Mouse (Mus musculus): ENCODE measurements at regions not wholly inside any gene's neighbourhood (a gene's known extent, or its start where the extent isn't known, plus 50 kb on each side); places are given as distances from the start of the nearest gene placed in this dataset.

DNA sequence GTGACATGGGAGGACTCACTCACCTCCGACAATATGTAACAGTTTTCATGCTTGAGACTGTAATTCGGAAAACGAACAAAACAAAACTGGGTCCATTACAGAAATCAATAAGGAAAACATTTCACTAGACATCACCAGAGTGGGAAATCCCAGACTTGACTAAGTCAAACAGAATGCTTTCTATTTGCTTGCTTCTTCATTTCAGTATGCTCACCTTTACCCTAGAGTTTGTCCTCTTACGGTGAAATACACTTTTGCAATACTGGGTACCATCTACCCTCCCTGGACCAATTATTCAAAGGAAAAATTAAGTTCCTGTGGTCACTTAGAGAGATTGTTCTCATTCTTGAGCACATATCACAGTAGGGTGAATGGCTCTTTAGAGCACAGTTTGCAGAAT lies 613.4 kb upstream of the 4930412O13Rik start:
- no peak for DNase-seq

DNA sequence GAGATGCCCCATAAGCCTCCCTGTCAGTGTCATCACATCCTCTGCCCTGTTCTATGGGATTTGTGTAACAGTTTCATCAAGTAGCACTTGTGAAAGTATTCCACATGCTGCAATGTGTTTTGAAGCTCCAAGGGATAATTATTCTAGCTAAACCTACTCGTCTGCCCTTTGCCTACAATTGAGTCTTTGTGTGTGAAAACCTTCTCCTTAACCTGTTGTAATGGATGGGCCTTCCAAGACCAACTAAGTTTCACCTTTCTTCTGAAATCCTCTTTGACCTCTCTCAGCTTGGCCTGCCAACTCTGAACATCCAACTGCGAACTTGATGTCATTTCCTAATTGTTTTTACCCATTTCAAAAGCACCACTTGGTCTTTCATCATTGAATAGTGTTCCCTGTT lies 597.6 kb upstream of the 4930412O13Rik start:
- DNase-seq = no peak

DNA sequence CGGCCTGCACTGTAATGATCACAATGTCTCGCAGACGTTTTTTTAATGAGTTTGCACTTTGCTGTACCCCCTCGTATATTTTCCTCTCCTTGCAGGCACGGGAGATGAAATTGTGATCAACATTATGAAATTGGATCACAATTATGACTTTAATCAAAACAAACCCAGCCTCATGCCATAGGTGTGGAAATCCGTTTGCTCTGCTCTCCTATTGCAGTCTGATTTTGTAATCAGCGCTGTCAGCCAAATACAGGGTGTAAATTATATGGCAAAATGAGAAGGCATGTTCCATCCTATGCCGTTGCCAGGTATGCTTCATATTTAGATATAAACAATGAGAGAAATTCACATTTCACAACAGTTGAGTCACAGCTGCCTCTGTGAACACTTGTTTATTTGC lies 595.3 kb upstream of the 4930412O13Rik start:
- no peak for DNase-seq

DNA sequence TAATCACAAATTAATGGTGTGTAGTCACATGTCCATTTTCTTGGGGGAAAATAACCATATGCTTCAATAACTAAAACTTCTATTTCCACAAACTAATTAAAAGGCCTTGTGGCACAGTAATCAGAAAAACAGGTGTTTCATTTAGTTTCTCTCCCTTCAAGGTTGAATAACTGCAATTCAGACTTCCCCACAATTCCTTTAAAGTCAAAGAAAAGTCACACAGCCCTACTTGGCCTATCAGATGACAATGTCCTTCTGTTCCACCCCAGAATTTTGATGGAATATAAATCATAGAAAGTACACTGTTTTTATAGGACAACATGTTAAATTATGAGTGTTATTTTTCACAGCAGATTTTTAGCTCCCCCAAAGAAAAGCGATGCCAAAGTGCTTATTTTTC lies 594.0 kb upstream of the 4930412O13Rik start:
- DNase-seq = no peak

DNA sequence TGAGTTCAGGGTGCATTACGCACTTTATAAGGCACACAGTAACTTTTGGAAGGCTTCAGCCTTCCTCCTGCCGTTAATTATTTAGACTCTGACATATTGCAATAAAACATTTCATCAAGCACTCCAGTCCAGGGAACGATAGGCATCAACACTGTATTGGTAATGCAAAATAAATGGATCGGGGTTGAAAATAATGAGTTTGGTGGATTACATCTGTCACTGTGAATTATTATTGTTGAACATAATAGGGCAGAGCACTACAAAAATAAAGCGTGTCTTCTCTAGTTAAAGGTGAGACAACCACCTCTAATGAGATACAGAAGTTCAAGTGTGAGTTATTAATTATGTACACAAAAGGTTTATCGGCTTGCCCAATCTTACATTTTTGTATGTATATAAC lies 593.4 kb upstream of the 4930412O13Rik start:
- DNase-seq = no peak

DNA sequence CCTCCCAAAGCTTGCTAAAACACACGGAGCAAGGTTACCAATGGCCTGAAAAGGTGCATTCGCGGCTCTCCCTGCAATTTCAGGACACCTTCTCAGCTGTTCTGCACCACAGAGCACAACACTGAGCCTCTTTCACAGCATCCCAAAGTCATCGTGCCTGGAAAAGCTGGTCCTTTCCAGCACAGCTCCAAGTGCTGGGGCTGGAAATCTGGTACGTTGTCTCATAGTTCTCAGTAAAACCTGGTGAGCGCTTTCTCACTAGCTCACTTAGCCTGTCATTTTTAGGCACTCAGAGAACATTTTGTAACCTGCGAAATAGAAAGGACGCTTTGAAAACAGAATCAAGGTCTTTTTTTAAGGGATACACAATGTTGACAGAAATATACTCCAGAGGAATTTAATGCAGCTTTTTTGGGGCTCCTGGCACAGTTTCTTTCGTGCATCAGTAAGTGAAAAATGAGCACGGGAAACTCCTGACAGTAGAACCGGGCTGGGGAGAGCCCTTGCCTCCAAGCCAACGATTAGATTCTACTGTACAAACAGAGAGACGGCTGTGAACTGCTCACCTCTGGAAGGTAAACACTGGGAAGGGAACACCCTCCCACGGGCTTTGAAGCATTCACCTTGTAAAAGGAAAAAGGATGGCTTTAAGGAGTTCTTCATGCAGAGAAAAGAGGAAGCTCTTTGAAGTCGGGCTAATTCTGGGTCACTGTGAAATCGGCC lies 549.3 kb upstream of the 4930412O13Rik start:
- no peak for DNase-seq

DNA sequence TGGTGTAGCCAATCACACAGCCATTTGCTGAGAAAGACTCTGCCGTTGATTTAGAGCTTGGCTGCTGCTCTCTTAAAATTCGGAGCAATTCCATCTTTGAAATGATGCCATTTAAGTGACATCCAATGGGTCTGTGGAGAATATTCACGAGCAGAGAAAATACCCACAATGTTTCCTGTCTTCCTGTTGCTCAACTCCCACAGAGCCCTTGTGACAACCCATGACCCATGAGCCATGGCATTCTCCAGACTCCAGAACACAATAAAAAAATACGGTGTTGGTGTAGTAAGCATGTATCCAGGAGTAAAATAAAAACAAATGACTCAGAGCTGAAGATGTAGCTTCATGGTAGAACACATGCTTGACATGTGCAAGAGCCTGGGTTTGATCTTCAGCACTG lies 532.1 kb upstream of the 4930412O13Rik start:
- DNase-seq = no peak

DNA sequence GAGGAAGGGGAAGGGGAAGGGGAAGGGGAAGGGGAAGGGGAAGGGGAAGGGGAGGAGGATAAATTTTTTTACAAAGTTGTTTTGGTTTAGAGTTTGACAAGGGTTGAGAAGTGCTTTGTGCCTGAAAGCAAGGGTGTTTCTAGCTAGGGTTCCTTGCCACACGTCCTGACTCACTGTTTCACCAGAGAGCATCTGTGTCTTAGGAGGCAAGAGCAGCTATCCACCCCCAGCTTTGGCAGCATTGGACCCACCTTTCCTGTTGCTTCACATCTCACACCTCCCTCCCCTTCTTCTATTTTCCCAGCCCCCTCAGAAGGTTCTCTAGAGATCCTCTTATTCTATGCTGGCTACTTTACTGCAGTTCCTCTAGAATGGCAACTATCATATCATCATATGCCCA lies 531.1 kb upstream of the 4930412O13Rik start:
- DNase-seq = no peak

DNA sequence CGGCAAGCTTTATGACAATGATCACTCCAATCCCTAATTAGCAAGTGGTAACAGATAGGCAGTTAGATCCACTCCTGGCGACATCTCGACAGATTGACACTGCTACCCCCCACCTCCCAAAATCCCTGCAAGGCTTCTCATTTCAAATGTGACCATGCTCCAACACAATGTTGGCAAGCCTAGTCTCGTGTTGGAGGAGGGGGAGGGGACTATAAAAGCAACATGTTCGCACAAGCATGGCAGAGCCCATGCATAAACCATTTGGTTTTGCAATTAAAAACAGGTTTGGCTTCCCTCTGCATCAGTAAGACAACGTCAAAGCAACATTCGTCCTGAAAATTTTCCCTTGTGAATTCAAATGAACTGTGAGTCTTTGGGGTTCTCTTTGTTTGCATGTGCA lies 528.9 kb upstream of the 4930412O13Rik start:
- DNase-seq = no peak

DNA sequence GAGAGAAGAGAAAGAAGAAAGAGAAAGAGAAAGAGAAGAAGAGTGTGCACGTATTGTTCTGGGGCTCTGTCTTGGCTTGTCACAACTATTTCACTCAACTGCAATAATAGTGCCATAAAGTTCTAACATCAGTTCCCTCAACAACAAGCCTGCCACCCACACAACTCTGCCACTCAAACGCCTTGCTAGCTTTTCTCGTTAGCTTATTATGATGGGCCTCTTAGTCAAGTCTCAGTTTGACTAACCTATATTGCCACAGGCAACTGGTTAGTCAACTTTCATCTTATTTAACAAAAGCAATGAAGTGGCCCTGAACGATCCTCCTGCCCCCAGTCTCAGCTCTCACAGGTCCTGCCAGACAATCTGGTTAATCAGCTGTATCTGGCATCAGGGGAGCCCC lies 521.0 kb upstream of the 4930412O13Rik start:
- no peak for DNase-seq

DNA sequence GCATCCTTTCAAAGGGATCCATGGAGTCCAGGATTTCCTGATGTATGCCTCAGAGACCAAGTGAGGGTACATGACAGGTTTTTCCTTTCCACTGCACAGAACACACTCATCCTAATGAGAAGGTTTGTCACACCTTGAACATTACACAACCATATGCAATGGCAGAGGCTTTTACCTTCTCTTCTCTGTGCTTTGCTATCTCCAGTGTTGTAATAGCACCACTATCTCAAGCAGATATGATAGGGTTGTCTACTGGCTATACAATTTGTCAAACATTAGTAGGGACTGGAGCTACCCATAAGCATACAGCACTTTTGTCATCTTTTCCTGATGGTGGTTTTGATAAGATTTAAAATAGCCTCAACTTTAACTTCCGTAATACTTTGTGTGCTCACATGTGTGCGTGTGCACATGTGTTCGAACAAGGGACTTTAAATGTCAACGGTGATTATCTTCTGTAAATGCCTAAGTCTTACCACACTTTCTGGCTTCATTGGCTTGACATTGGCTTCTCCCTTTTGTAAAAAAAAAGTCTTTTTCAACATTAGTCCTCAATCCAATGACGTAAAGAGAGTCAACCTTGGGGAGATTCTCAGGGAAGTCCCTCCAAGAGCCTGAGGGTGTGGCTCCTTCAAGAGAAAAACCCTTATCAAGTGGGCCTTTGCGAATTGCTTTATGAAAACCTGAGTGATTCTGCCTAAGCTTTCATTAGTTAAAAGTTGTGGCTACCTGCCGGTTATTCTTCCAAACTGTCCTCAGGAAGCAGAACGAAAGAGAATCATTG lies 513.1 kb upstream of the 4930412O13Rik start:
- no peak for DNase-seq

DNA sequence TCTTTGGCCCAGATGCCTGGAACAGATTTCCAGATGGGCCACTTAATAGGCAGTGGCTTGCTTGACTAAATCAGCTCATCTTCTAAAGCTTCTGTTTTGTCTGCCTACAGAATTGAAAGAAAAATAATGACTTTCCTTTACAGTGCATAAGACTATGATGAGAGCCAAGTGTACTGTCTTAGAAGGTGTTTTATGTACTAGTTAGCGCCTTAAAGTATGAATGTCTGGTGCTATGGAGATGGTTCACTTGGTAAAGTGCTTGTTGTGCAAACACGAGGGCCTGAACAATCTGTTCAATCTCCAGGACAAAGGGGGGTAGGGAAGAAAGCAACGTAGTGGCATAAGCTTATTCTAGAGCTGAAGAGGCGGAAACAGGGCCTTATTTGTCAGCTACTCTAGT lies 511.5 kb upstream of the 4930412O13Rik start:
- no peak for DNase-seq

DNA sequence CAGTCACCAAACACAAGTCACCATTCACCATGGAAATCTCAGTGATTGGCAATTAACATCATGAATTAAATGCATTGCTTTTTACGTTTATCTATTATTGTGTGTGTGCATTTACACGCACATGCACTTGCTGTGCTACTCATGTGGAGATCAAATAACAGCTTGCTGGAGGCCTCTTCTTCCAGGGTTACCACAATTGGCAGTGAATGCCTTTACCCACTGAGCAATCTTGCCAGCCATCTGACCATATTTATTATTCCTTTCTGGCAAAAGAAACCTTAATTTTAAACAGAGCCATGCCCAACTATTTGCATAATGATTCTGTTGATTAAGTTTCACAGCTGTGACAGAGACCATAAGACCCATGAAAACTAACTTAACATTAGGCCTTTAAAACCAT lies 494.5 kb upstream of the 4930412O13Rik start:
- DNase-seq = no peak

DNA sequence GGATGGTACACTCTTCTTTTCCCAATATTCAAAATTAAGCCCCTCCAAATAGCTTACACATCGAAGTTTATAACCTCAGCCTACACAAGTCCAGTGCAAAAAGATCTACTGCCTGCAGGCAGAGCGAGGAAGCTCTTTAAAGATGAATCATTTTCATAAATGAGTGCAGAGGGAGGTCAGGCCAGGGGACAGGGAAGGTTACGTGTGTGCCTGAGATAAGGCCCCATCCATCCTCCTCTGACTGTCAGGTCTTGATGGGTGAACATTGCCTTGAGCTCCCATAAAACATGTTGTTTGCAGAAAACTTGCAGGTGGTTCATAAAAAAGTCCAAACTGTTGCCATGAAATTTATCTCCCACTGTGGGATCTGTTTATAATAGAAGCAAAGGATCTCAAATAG lies 493.0 kb upstream of the 4930412O13Rik start:
- DNase-seq = no peak

DNA sequence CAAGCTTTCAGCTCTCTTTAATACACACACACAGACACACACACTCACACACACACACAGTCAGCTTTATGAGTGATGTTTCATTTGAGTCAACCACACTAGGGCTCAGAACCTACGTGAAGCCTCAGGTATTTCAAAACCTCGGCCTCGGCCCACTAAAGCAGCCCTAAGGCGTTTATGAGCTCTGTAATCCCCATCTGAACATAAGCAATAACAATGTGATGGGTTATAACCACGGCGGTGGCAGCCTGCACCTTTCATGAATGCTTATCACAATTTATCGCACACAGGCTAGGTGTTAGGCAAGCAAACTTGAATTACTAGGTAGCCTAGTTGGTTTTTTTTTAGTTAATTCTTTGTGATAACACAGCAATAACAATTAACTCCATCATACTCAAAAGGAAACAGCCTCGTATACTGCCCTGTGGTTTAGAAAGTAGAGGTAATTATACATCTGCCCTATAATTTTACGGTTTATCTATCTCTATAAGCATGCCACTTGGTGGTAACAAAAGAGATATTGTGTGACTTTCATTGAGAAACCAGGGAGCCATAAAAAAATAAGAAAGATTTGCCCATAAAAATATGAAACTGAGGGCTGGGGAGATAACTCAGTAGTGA lies 485.6 kb upstream of the 4930412O13Rik start:
- no peak for DNase-seq

DNA sequence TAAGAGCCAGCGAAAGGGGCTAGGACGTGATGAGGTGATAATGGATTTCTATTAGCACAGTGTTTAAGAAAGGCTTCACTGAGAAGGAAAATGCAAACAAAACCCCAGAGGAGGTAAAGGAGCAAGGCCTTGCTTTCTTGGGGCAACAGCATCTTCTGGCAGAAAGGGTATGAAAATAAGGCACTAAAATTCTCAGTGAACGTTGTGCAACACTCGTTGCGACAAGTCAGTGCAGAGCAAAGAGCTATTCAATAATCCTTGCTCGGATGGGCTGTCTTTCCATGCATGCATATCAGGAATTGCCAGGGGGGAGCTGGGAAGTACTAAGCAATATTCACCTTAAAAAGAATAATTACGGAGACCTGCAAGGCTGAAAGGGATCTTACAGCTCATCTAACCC lies 479.6 kb upstream of the 4930412O13Rik start:
- DNase-seq = no peak

DNA sequence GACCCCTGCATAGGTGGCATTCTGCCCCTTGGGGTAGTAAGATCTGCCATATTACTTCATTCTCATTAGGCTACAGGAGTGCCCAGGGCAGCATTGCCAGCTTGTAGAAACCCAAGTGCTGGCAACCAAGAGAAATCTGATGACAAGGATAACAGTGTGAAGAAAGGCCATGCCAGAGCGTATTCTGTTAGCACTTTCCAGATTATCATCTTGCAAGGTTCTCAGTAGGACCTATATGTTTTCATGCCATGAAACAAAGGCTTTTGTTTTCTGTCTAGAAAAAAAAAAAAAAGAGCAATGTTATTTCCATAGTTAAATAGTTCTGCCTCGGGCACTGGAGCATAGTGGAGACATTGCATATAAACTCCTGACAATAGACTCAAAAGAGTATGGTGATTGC lies 478.8 kb upstream of the 4930412O13Rik start:
- no peak for DNase-seq

DNA sequence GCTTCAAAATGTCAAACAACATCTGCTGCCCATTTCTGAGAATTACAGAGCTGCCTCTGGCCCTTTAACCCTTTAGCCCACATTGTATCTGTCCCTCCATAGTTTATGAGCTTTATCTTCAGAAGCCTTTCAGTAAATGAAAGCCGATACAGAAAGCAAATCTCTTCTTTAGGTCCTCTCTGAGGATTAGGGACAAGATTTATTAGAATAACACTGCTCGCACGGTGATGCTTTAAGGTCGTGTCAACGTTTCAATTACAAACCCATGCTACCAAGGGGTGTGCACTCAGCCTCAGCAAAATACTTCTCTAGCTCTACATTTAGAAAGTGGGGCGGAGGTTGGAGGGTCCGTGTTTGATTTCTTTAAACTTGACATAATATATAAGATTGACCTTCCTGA lies 472.0 kb upstream of the 4930412O13Rik start:
- no peak for DNase-seq

DNA sequence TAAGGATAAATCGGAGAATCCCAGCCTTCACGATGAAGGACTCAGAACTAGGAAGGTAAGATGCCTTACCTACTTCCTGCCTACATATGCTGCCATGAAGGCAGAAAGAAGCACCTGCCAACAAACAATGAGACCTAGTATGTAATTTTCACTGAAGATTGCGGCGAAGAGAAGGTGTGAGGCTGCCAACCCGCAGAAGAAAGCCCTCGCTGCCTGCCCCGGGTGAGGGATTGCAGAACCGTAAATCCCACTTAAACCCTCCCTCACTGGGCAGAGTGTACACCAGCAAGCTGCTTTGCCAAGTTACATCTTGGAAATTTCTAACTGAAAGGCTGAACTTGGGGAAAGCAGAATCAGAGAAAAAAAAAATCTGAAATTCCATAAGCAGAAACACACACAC lies 458.4 kb upstream of the 4930412O13Rik start:
- DNase-seq = no peak

DNA sequence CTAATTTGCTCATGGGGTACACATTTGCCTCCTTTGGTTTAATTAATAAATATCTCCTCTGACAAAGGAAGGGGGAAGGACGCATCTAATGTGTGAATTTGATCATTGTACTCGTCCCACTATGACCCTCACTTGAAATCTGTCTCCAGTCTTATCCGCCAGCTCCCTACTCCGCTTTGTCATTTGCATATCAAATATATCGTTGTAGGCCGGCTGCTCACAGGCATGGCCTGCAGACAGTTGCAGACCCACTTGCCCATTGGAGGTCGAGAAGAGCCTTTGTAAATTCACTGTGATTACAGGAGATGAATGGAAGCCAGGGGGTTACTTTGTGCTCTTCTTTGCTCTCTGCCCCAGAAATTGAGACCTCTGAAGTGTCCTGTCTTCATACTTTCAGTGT lies 457.5 kb upstream of the 4930412O13Rik start:
- DNase-seq = no peak

DNA sequence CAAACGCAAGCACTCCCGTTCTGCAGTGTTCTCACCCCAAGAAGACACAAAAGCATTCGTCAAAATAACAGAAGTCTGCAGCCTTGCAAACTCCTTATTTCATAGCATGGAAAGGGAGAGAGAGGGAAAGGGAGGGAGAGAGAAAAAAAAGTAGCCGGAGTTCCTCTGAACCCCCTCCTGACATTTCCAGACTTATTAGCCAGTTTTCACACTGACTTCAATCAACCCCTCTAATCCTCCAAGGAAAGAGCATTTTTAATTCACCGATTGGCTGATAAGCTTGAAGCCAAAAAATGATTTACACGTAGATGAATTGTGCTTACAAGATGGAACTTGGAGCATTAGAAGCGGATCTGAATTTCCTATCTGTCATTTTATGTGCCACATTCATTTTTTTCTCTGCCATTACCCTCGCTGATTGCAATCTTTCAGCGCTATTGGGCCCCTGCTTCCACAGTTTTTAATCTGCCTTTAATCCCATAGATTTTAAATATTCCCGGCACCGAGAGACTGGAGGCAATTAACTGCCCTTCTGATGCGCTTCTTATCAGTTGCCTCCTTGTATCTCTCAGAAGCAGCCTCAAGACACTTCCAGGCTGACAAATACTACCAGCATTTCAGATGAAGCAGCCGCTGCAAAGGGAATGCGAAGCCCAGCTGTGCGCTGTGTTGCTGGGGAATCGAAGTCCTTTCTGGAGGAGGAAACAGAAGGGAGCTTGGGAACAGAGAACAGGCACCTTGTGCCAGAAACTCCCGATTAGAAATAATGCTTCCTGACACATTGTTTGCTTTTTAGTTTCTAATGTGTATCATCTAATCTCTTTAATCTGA lies 447.7 kb upstream of the 4930412O13Rik start:
- no peak for DNase-seq

DNA sequence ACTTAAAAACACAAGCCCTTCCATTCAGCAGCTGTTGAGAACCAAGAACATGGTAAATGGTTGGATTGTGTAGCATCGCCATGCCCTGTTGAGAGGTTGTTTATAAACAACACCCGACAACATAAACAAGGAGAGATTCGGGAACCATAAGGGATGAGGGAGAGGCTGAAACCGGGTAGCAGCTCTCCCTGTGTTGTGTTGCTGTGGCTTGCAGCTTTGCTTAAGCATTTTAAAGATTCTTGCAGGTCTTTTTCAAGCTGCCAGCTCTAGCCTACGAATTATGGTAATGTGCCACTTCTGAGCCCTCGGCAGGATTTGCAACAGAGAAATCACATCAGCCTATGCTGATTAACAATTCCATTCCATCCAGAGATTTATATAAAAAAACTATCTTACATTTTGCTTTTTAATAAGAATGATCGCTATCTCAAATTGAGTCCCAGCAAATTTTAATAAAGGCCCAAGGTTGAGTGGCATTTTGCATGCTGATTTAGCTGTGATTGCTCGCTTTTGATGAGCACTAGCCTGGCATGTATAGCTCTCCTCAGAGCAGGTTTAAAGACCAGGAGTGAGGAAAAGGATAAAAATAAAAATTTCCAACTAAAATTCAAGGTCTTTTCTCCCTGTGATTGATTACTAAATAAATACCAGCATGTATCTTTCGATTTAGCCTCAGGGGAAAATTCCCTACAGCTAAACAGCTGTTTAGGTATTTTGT lies 445.7 kb upstream of the 4930412O13Rik start:
- no peak for DNase-seq

DNA sequence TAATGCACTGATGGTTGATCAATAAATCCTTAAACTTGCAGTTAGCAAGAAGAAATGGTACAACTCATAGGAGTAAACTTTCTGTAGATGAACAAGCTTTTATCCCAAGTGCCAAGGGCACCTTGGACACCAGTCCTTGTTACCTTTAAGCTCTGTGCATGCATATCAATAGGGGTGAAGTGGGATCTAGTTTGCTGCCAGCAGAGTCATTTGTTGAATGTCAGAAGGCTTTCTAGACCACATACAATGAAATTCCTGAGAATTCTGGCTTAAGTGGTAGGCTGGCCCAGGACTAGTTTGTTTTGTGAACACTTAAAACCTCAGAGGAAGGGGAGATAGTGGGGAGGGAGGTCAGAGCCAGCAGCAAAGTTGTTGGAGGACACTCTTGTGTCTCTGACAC lies 437.9 kb upstream of the 4930412O13Rik start:
- no peak for DNase-seq

Measured in thymus, postnatal 25 days (tissue).